Mouse (Mus musculus) limb, embryonic 14.5 days (tissue): ENCODE results near the gene Htr1f. TPM values are rescaled to one million over a fixed set of nuclear protein-coding genes. Genes with fewer than 3 reads are reported as not detected.

ENCODE experiments used
- ATAC-seq: fragments of 200-750 bp; cut with Nextera tagmentation; 2 replicates; pipeline ENCODE4 v1.8.0; 2017; ENCODE audit warnings: low read depth, moderate number of reproducible peaks, moderate TSS enrichment; ENCODE audit not compliant: low FRiP score
- DNase-seq: peaks from one replicate; pipeline ENCODE4 v3.0.0-alpha.2; 2015; ENCODE audit warnings: low spot score
- H3K27ac ChIP-seq: fragments of 300-500 bp; sonication (generic); replicated peaks from 2 replicates; pipeline ENCODE4 v1.5.1; 2014; ENCODE audit warnings: low read depth, mild to moderate bottlenecking, low read length, moderate library complexity, mixed read lengths
- H3K27me3 ChIP-seq: fragments of 300-500 bp; sonication (generic); 2 replicates; pipeline ENCODE4 v1.6.1; 2014; ENCODE audit warnings: low read length, mixed read lengths; ENCODE audit not compliant: control insufficient read depth, insufficient read depth
- H3K36me3 ChIP-seq: fragments of 300-500 bp; sonication (generic); 2 replicates; pipeline ENCODE4 v1.6.1; 2014; ENCODE audit warnings: mild to moderate bottlenecking, low read length, moderate library complexity, mixed read lengths; ENCODE audit not compliant: control insufficient read depth, insufficient read depth
- H3K4me1 ChIP-seq: fragments of 300-500 bp; sonication (generic); 2 replicates; pipeline ENCODE4 v1.6.1; 2014; ENCODE audit warnings: antibody characterized with exemption, low read length, mixed read lengths; ENCODE audit not compliant: control insufficient read depth, insufficient read depth
- H3K4me2 ChIP-seq: fragments of 300-500 bp; sonication (generic); replicated peaks from 2 replicates; pipeline ENCODE4 v1.6.1; 2014; ENCODE audit warnings: low read depth, mild to moderate bottlenecking, low read length, moderate library complexity; ENCODE audit not compliant: severe bottlenecking
- H3K4me3 ChIP-seq: fragments of 300-500 bp; sonication (generic); replicated peaks from 2 replicates; pipeline ENCODE4 v1.5.1; 2014; ENCODE audit warnings: low read length
- H3K9ac ChIP-seq: fragments of 300-500 bp; sonication (generic); 2 replicates; pipeline ENCODE4 v1.6.1; 2014; ENCODE audit warnings: mild to moderate bottlenecking, low read depth, low read length, moderate library complexity; ENCODE audit not compliant: severe bottlenecking
- H3K9me3 ChIP-seq: fragments of 300-500 bp; sonication (generic); 2 replicates; pipeline ENCODE4 v1.6.1; 2016; ENCODE audit warnings: low read length; ENCODE audit not compliant: control insufficient read depth
- POLR2A ChIP-seq: fragments of 200-500 bp; IDR thresholded peaks from 2 replicates; pipeline ENCODE4 v1.8.0; 2012; ENCODE audit warnings: inconsistent platforms, mild to moderate bottlenecking, moderate library complexity, borderline replicate concordance; ENCODE audit not compliant: insufficient read depth, insufficient read length; ENCODE audit errors: extremely low read depth
- WGBS: fragments of 180-500 bp; shearing (Covaris S2); extraction: QIAGEN DNeasy Blood & Tissue Kit; methylation state at CpG from one replicate; pipeline ENCODE4 v1.1.7; 2014; 5-methylcytosine and 5-hydroxymethylcytosine counted together
- polyA plus RNA-seq, 2 experiments: library from polyadenylated mRNA; depleted of rRNA in 1 of 2; stranded (reverse) in 1 of 2; unstranded in 1 of 2; fragments of >200 nt; fragmentation: Nextera tagmentation in 1 of 2; extraction: Ambion mirVana in 1 of 2; gene quantifications; 2 replicates each; pipeline versions ENCODE4 v1.2.1 to v1.2.3; 2012 to 2014

Htr1f gene
- 0.31 and 0.35 TPM in 2 replicates for polyA plus RNA-seq (2012; rRNA removed)
- polyA plus RNA-seq (2014; fragmentation: Nextera tagmentation; extraction: Ambion mirVana) = 0.69 and 1.1 TPM in 2 replicates

- no peak for TF ChIP-seq POLR2A
- ATAC-seq (peak; percentile 53; the same call in 1 of the 2 replicates), DNase-seq (no peak)
- peaks cover 16% of the 10 kb centered on the region for H3K27me3 ChIP-seq
- H3K36me3 ChIP-seq = no peaks in the 10 kb centered on the region
- peak within 1 kb of the TSS; percentile 74 for H3K4me2 ChIP-seq
- H3K4me3 ChIP-seq = peak within 1 kb of the TSS; percentile 43
- peak within 1 kb of the TSS; percentile 56 for H3K9ac ChIP-seq
- WGBS = 4% methylated on average over 41 of the region's 41 CpGs
- no peaks in the 10 kb centered on the region for H3K4me1 ChIP-seq
- no peak within 1 kb of the TSS for H3K27ac ChIP-seq
- no peaks in the 10 kb centered on the region for H3K9me3 ChIP-seq
Measured at GRCm38 (mm10) chr16:65105184-65105931, at the start of gene Htr1f. Gene Htr1f (minus strand): TSS chr16:65105854.

GRCm38 (mm10) chr16:65139771-65140170, 34.1 kb upstream of the Htr1f start:
- TF ChIP-seq POLR2A = no peak
- no peak overlapping the region for H3K4me2 ChIP-seq
- H3K9ac ChIP-seq = no peak overlapping the region
- H3K4me3 ChIP-seq = no peak overlapping the region
- no peaks in the 10 kb centered on the region for H3K27me3 ChIP-seq
- H3K4me1 ChIP-seq = no peaks in the 10 kb centered on the region
- ATAC-seq = no peak
- H3K9me3 ChIP-seq = no peaks in the 10 kb centered on the region
- no peaks in the 10 kb centered on the region for H3K36me3 ChIP-seq
- H3K27ac ChIP-seq = no peak overlapping the region
- no peak for DNase-seq
- WGBS = 25% methylated on average over 2 of the region's 2 CpGs

GRCm38 (mm10) chr16:65129391-65129790, 23.7 kb upstream of the Htr1f start:
- no peaks in the 10 kb centered on the region for H3K9me3 ChIP-seq
- no peak for ATAC-seq
- no peak for TF ChIP-seq POLR2A
- no peaks in the 10 kb centered on the region for H3K4me1 ChIP-seq
- H3K9ac ChIP-seq = no peak overlapping the region
- H3K36me3 ChIP-seq = no peaks in the 10 kb centered on the region
- WGBS = 45% methylated on average over 2 of the region's 2 CpGs
- no peak overlapping the region for H3K27ac ChIP-seq
- H3K4me2 ChIP-seq = no peak overlapping the region
- no peak for DNase-seq
- H3K4me3 ChIP-seq = no peak overlapping the region
- no peaks in the 10 kb centered on the region for H3K27me3 ChIP-seq

- 64% methylated on average over 3 of the region's 3 CpGs for WGBS
- ATAC-seq = no peak
Measured at GRCm38 (mm10) chr16:65127846-65128245, 22.2 kb upstream of the Htr1f start.

GRCm38 (mm10) chr16:65112221-65112620, 6.6 kb upstream of the Htr1f start:
- no peaks in the 10 kb centered on the region for H3K4me1 ChIP-seq
- DNase-seq (no peak), ATAC-seq (no peak)
- no peak overlapping the region for H3K27ac ChIP-seq
- no peaks in the 10 kb centered on the region for H3K9me3 ChIP-seq
- 77% methylated on average over 1 of the region's 1 CpGs for WGBS
- H3K27me3 ChIP-seq = no peaks in the 10 kb centered on the region
- H3K4me2 ChIP-seq = no peak overlapping the region
- H3K36me3 ChIP-seq = no peaks in the 10 kb centered on the region
- no peak overlapping the region for H3K4me3 ChIP-seq
- no peak for TF ChIP-seq POLR2A
- H3K9ac ChIP-seq = no peak overlapping the region

More at GRCm38 (mm10) chr16:65127846-65128245, 22.2 kb upstream of the Htr1f start:
- Histone ChIP-seq H3K4me3 (no peak overlapping the region), H3K9me3 (no peaks in the 10 kb centered on the region), H3K36me3 (no peaks in the 10 kb centered on the region), H3K9ac (no peak overlapping the region), H3K4me1 (no peaks in the 10 kb centered on the region), H3K4me2 (no peak overlapping the region), H3K27ac (no peak overlapping the region), H3K27me3 (no peaks in the 10 kb centered on the region)
- DNase-seq = no peak
- no peak for TF ChIP-seq POLR2A
